Mouse (Mus musculus): ENCODE results near the gene Opa1.

DNA sequence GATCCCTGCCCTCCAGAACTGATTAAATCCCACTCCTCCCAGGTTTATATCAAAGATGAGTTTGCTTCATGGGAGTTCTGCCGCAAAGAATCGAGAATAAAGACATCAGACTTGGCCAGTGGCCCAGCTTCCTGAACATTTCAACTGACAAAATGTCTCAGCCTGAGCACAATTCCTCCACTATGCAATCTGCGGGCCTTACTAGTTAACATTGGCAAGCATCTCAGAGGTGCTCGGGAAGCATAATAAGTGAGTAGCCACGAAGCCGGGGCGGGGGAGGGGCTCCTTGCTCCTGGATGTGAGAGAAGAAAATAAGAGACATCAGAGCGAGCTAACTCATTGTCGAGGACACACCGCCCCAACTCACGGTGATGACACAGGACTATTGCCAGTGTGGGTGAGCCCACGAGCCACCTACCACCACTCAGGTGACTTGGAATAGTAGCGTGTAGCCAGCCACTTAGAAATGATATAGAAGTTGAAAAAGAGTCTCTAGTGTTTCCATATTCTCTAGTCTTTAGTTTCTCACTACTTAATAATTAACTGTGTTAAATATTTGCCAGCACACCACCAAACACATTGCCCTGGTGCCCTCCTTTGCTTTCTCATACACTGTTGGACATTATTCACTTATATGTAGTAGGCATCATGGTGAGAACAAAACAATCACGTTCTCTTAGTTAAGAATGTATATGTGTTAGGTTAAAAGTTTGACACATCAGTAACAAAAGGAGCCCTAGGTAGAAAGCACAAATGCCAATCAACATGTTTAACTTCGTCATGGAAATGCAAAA lies 42.5 kb upstream of the Opa1 start:
- TF ChIP-seq POLR2A (IDR thresholded peaks at IDR 0.05; ENCODE audit: control insufficient read depth, extremely low read depth, insufficient read depth, low read length, poor library complexity) (no peak), CTCF (IDR thresholded peaks at IDR 0.05; ENCODE audit: borderline replicate concordance, control insufficient read depth, extremely low read depth, insufficient read depth, low read length, poor library complexity) (no peak)
